Mouse (Mus musculus): ENCODE data around the gene Srsf4. TPM values are rescaled to one million over a fixed set of nuclear protein-coding genes. Genes with fewer than 3 reads are reported as not detected.

Srsf4 gene
- total RNA-seq, 1 experiment: 45.6 TPM

GRCm38 (mm10) chr4:131904478-131904877, 31.1 kb downstream of the Srsf4 start:
- no peak for DNase-seq (ENCODE audit: low read depth, low spot score)
- TF ChIP-seq CHD2 (IDR thresholded peaks at IDR 0.05; ENCODE audit: low read depth, low read length) (no peak), ZNF384 (IDR thresholded peaks at IDR 0.05; ENCODE audit: low read depth, low read length) (no peak), MAFK (IDR thresholded peaks at IDR 0.05; ENCODE audit: insufficient read depth, low read depth, low read length) (no peak), HCFC1 (IDR thresholded peaks at IDR 0.05; ENCODE audit: borderline replicate concordance, insufficient read depth, low read length) (no peak), ZC3H11A (IDR thresholded peaks at IDR 0.05; ENCODE audit: borderline replicate concordance, low read depth, low read length) (no peak)
- H3K36me3 ChIP-seq (ENCODE audit: control insufficient read depth, insufficient read depth, low read length, poor library complexity, severe bottlenecking): peaks cover 27% of the 10 kb centered on the region
- H3K4me3 ChIP-seq (ENCODE audit: insufficient read depth in 1 of 2, low read depth in 1 of 2, low read length in 2 of 2, poor library complexity in 1 of 2, severe bottlenecking in 1 of 2): no peak overlapping the region
- peaks cover 0 to 3% of the 10 kb centered on the region in 2 experiments; a peak in 1 of 4 replicates for H3K4me1 ChIP-seq (ENCODE audit: control insufficient read depth in 2 of 2, insufficient read depth in 2 of 2, low read length in 2 of 2, poor library complexity in 1 of 2)
- H3K9me3 ChIP-seq (ENCODE audit: control insufficient read depth, insufficient read depth, low read depth, low read length): no peaks in the 10 kb centered on the region
- H3K27ac ChIP-seq (ENCODE audit: insufficient read depth, low read depth, low read length, poor library complexity, severe bottlenecking): no peak overlapping the region
- in situ Hi-C loops (cut with MboI; ENCODE audit: low sequenced_read_pairs in 2 of 2, unreplicated experiment in 2 of 2): no loop called here
- no peak overlapping the region for H3K9ac ChIP-seq (ENCODE audit: insufficient read depth, low read depth, low read length, poor library complexity, severe bottlenecking)

GRCm38 (mm10) chr4:131906423-131906822, 33.0 kb downstream of the Srsf4 start:
- Histone ChIP-seq H3K27ac (ENCODE audit: insufficient read depth, low read depth, low read length, poor library complexity, severe bottlenecking) (no peak overlapping the region), H3K4me1 (ENCODE audit: control insufficient read depth in 2 of 2, insufficient read depth in 2 of 2, low read length in 2 of 2, poor library complexity in 1 of 2) (peaks cover 2 to 6% of the 10 kb centered on the region in 2 experiments; a peak in 2 of 4 replicates), H3K36me3 (ENCODE audit: control insufficient read depth, insufficient read depth, low read length, poor library complexity, severe bottlenecking) (peaks cover 8% of the 10 kb centered on the region; the same call in 1 of the 2 replicates), H3K9me3 (ENCODE audit: control insufficient read depth, insufficient read depth, low read depth, low read length) (no peaks in the 10 kb centered on the region), H3K9ac (ENCODE audit: insufficient read depth, low read depth, low read length, poor library complexity, severe bottlenecking) (no peak overlapping the region), H3K4me3 (ENCODE audit: insufficient read depth in 1 of 2, low read depth in 1 of 2, low read length in 2 of 2, poor library complexity in 1 of 2, severe bottlenecking in 1 of 2) (no peak overlapping the region)
- TF ChIP-seq ZC3H11A (IDR thresholded peaks at IDR 0.05; ENCODE audit: borderline replicate concordance, low read depth, low read length): no peak
- no peak for DNase-seq (ENCODE audit: low read depth, low spot score)
- in situ Hi-C loops (cut with MboI; ENCODE audit: low sequenced_read_pairs in 2 of 2, unreplicated experiment in 2 of 2): no loop called here

- no peak overlapping the region for H3K9ac ChIP-seq (ENCODE audit: insufficient read depth, low read depth, low read length, poor library complexity, severe bottlenecking)
- no peak for TF ChIP-seq HCFC1 (IDR thresholded peaks at IDR 0.05; ENCODE audit: borderline replicate concordance, insufficient read depth, low read length)
- in situ Hi-C loops (cut with MboI; ENCODE audit: low sequenced_read_pairs in 2 of 2, unreplicated experiment in 2 of 2): no loop called here
- H3K4me3 ChIP-seq (ENCODE audit: insufficient read depth in 1 of 2, low read depth in 1 of 2, low read length in 2 of 2, poor library complexity in 1 of 2, severe bottlenecking in 1 of 2): no peak overlapping the region
- no peak for DNase-seq (ENCODE audit: low read depth, low spot score)
- no peaks in the 10 kb centered on the region for H3K36me3 ChIP-seq (ENCODE audit: control insufficient read depth, insufficient read depth, low read length, poor library complexity, severe bottlenecking)
- H3K27ac ChIP-seq (ENCODE audit: insufficient read depth, low read depth, low read length, poor library complexity, severe bottlenecking): no peak overlapping the region
- H3K4me1 ChIP-seq (ENCODE audit: control insufficient read depth in 2 of 2, insufficient read depth in 2 of 2, low read length in 2 of 2, poor library complexity in 1 of 2): peaks cover 3 to 8% of the 10 kb centered on the region in 2 experiments; a peak in 2 of 4 replicates
- H3K9me3 ChIP-seq (ENCODE audit: control insufficient read depth, insufficient read depth, low read depth, low read length): no peaks in the 10 kb centered on the region
These were observed 34.5 kb downstream of the Srsf4 start for GRCm38 (mm10) chr4:131907912-131908311.

GRCm38 (mm10) chr4:131910237-131910994, 37.0 kb downstream of the Srsf4 start:
- Histone ChIP-seq H3K9ac (ENCODE audit: insufficient read depth, low read depth, low read length, poor library complexity, severe bottlenecking) (no peak overlapping the region), H3K9me3 (ENCODE audit: control insufficient read depth, insufficient read depth, low read depth, low read length) (no peaks in the 10 kb centered on the region), H3K36me3 (ENCODE audit: control insufficient read depth, insufficient read depth, low read length, poor library complexity, severe bottlenecking) (no peaks in the 10 kb centered on the region), H3K4me1 (ENCODE audit: control insufficient read depth in 2 of 2, insufficient read depth in 2 of 2, low read length in 2 of 2, poor library complexity in 1 of 2) (peaks cover 7 to 13% of the 10 kb centered on the region in 2 experiments; a peak in 3 of 4 replicates), H3K4me3 (ENCODE audit: insufficient read depth in 1 of 2, low read depth in 1 of 2, low read length in 2 of 2, poor library complexity in 1 of 2, severe bottlenecking in 1 of 2) (no peak overlapping the region), H3K27ac (ENCODE audit: insufficient read depth, low read depth, low read length, poor library complexity, severe bottlenecking) (no peak overlapping the region)
- TF ChIP-seq HCFC1 (IDR thresholded peaks at IDR 0.05; ENCODE audit: borderline replicate concordance, insufficient read depth, low read length) (no peak), ZC3H11A (IDR thresholded peaks at IDR 0.05; ENCODE audit: borderline replicate concordance, low read depth, low read length) (no peak), CHD2 (IDR thresholded peaks at IDR 0.05; ENCODE audit: low read depth, low read length) (no peak), ZNF384 (IDR thresholded peaks at IDR 0.05; ENCODE audit: low read depth, low read length) (no peak), MAFK (IDR thresholded peaks at IDR 0.05; ENCODE audit: insufficient read depth, low read depth, low read length) (no peak)
- DNase-seq (ENCODE audit: low read depth, low spot score): no peak
- in situ Hi-C loops (cut with MboI; ENCODE audit: low sequenced_read_pairs in 2 of 2, unreplicated experiment in 2 of 2): no loop called here

- H3K4me3 ChIP-seq (ENCODE audit: insufficient read depth in 1 of 2, low read depth in 1 of 2, low read length in 2 of 2, poor library complexity in 1 of 2, severe bottlenecking in 1 of 2): no peak overlapping the region
- peaks cover 7 to 13% of the 10 kb centered on the region in 2 experiments; a peak in 3 of 4 replicates for H3K4me1 ChIP-seq (ENCODE audit: control insufficient read depth in 2 of 2, insufficient read depth in 2 of 2, low read length in 2 of 2, poor library complexity in 1 of 2)
- no peak overlapping the region for H3K27ac ChIP-seq (ENCODE audit: insufficient read depth, low read depth, low read length, poor library complexity, severe bottlenecking)
- no peaks in the 10 kb centered on the region for H3K36me3 ChIP-seq (ENCODE audit: control insufficient read depth, insufficient read depth, low read length, poor library complexity, severe bottlenecking)
- no peak for TF ChIP-seq HCFC1 (IDR thresholded peaks at IDR 0.05; ENCODE audit: borderline replicate concordance, insufficient read depth, low read length)
- no peaks in the 10 kb centered on the region for H3K9me3 ChIP-seq (ENCODE audit: control insufficient read depth, insufficient read depth, low read depth, low read length)
- in situ Hi-C loops (cut with MboI; ENCODE audit: low sequenced_read_pairs in 2 of 2, unreplicated experiment in 2 of 2): no loop called here
- no peak for DNase-seq (ENCODE audit: low read depth, low spot score)
- H3K9ac ChIP-seq (ENCODE audit: insufficient read depth, low read depth, low read length, poor library complexity, severe bottlenecking): no peak overlapping the region
These were observed 38.1 kb downstream of the Srsf4 start for GRCm38 (mm10) chr4:131911521-131911920.

Data from ES-E14 (cell line).